Mouse (Mus musculus) myocyte (in vitro differentiated cells): ENCODE results near the gene Ccin.

ENCODE experiments used
- MYOD1 ChIP-seq, 3 experiments: IDR thresholded peaks; one replicate each; pipeline ENCODE4 v1.6.1; 2011; ENCODE audit warnings: control low read depth in 2 of 3, low read depth in 2 of 3, mild to moderate bottlenecking in 2 of 3, moderate library complexity in 1 of 3; ENCODE audit not compliant: insufficient read length in 2 of 3, control insufficient read depth in 1 of 3
- POLR2A ChIP-seq: IDR thresholded peaks from one replicate; pipeline ENCODE4 v1.6.1; 2011; ENCODE audit warnings: low read depth, mild to moderate bottlenecking, control low read depth, moderate library complexity; ENCODE audit not compliant: insufficient read length
- POLR2AphosphoS2 ChIP-seq: IDR thresholded peaks from one replicate; pipeline ENCODE4 v1.6.1; 2011; ENCODE audit warnings: low read depth, control low read depth; ENCODE audit not compliant: insufficient read length

DNA sequence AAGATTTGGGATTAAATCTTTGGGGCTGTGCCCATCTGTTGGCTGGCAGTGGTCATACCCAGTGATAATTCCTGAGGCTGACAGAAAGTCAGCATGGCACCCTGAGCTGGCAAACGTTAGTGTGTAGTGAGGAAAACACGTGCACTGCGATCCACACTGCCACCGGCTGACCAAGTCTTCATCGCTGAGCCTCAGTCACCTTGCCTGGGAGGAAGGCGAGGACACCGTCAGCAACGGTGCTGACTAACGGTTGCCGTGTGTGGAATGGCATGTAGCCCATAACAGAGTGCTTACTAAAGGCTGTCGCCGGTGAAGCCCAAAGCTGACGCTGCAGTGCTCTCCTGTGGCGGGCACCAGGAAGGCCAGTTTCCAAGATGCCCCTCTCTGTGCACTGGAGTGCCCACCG lies 46.4 kb downstream of the Ccin start:
- no peak for TF ChIP-seq POLR2A
- no peak for TF ChIP-seq MYOD1 (IDR thresholded peaks at IDR 0.05; ENCODE audit: control insufficient read depth in 1 of 3, insufficient read length in 2 of 3, low read depth in 2 of 3)
- no peak for TF ChIP-seq POLR2AphosphoS2
